Mouse (Mus musculus): ENCODE results near the gene 2210408I21Rik.

Gene 2210408I21Rik

DNA sequence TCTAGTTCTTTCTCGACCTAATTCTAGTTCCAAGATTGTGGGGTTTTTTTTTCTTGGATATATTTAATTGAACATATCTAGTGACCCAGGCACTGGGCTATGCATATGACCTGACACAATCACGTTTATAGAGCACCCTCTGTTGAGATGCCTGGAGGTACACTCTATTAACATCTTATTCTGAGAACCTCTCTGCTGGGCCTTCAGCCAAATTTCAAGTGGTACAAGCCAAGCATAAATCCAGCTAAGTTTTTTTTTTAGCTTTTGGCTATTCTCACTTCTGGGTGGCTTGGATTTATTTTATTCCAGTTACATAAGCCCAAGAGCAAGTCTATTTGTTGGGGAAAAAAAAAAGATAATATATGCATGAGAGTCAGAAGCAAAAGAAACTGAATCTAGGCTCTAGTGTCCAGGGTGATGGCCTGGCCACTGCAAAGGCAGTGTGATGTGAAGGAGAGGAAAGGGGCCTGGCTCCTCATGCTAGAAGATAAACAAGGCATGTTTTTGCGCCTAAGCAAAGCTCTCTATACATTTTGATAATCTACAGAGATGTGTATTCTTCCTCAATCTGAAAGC, 139.9 kb downstream of the 2210408I21Rik start:
- peak; percentile 52 to 74 for DNase-seq (ENCODE audit: low spot score in 2 of 2)

GRCm38 (mm10) chr13:77278659-77279413, 143.5 kb downstream of the 2210408I21Rik start:
- DNase-seq (ENCODE audit: low spot score in 2 of 2), result no peak

DNA sequence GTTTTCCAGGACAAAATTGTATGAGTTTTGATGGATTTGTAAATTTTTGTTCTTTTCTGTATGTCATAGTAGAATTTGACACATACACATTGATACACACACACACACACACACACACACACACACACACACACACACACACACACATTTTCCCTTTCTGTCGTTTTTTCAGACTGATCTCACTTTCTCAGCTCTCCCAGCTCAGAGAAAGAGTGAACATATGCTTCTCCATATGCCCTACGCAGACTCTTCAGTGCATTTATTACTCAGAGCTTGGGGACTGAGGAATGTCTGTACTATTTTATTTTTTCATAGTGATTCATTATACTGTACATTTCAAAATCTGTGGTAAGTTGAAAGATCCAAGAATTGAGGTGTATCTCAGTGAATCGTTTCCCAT, 160.2 kb downstream of the 2210408I21Rik start:
- peak; percentile 30 to 51 for DNase-seq (ENCODE audit: low spot score in 2 of 2)

GRCm38 (mm10) chr13:77324101-77324500, 188.8 kb downstream of the 2210408I21Rik start:
- no peak for DNase-seq (ENCODE audit: low spot score in 2 of 2)

GRCm38 (mm10) chr13:77326174-77326959, 191.0 kb downstream of the 2210408I21Rik start:
- no peak for DNase-seq (ENCODE audit: low spot score in 2 of 2)

- no peak for DNase-seq (ENCODE audit: low spot score in 2 of 2)
Observed at GRCm38 (mm10) chr13:77342097-77342496, 206.8 kb downstream of the 2210408I21Rik start.

GRCm38 (mm10) chr13:77385448-77385970, 250.2 kb downstream of the 2210408I21Rik start:
- DNase-seq (ENCODE audit: low spot score in 2 of 2), result no peak

DNA sequence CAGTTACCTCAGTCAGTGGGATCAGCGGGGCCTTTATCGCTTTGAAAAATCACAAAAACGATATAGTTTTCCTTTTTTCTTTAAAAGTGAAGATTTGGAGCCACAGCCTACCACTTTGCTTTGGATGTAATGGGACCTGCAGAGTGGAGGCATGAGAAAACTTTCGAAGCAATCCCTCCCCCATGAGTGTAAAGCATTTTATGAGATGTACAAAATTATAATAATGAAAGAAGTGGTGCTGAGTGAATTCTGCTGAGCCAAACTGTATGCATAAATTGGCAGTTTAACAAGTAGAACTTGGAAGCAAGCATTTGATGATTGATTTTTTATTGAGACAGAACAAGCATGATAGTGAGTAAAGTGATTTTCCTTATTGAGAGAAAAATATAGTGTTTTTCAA, 250.7 kb downstream of the 2210408I21Rik start:
- no peak for DNase-seq (ENCODE audit: low spot score in 2 of 2)

GRCm38 (mm10) chr13:77388148-77388547, 252.8 kb downstream of the 2210408I21Rik start:
- no peak for DNase-seq (ENCODE audit: low spot score in 2 of 2)

DNA sequence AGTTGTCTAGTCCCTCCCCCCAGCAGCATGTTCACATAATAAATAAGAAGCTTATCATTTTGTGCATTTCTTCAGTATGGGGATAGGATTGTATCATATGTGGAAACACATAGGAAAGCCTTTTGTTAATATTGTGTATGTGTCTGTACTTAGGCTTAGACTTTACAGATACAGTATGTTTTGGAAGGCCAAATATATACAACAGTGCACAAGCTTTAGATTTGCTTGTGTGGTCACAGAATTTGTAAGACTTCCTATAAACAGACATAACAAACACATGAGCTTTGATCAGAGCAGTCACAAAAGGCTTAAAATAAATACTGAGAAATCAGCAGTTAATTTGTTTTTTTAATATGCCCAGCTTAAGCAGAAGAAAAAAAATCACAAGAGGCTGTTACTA, 253.9 kb downstream of the 2210408I21Rik start:
- DNase-seq (ENCODE audit: low spot score in 2 of 2), result no peak

GRCm38 (mm10) chr13:77396374-77396773, 261.0 kb downstream of the 2210408I21Rik start:
- no peak for DNase-seq (ENCODE audit: low spot score in 2 of 2)

DNA sequence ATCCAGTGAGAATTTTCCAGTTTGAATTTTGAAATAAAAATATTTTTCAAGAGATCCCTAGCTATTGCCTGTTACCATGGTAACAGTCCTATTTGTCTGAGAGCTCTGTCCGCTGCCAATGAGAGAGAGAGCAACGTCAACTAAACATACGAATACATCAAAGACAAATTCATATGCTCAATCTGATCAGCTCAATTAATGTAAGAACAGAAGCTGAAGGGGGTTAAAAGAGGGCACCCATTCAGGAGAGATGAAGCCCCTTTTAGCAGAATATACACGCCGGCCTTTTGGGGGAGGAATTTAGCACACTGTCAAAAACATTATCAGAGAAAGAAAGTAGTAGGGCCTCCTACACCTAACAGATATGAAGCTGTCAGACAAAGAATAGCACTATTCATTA, 261.6 kb downstream of the 2210408I21Rik start:
- peak in 1 of 2 experiments; percentile 17 for DNase-seq (ENCODE audit: low spot score in 2 of 2)

GRCm38 (mm10) chr13:77397646-77398045, 262.3 kb downstream of the 2210408I21Rik start:
- DNase-seq (ENCODE audit: low spot score in 2 of 2), result peak in 1 of 2 experiments; percentile 6

GRCm38 (mm10) chr13:77398477-77398876, 263.1 kb downstream of the 2210408I21Rik start:
- DNase-seq (ENCODE audit: low spot score in 2 of 2), result no peak

GRCm38 (mm10) chr13:77400762-77401161, 265.4 kb downstream of the 2210408I21Rik start:
- no peak for DNase-seq (ENCODE audit: low spot score in 2 of 2)

DNA sequence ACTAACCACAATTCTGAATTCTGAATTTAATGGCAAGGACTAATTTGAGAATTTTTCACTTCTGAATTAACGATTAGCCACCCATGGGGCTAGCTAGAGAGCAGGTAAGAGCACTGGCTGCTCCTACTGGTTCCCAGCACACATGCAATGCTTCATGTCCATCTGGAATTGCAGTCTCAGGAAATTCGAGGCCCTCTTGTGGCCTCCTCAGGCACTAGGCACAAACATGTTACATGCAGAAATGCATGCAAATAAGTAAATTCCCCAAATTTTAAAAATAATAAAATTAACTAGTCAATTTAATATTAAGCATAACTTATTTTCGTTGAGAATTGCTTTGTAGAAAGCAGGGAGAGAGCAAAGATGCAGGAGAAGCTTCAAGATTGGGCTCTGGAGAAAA, 273.2 kb downstream of the 2210408I21Rik start:
- no peak for DNase-seq (ENCODE audit: low spot score in 2 of 2)

DNA sequence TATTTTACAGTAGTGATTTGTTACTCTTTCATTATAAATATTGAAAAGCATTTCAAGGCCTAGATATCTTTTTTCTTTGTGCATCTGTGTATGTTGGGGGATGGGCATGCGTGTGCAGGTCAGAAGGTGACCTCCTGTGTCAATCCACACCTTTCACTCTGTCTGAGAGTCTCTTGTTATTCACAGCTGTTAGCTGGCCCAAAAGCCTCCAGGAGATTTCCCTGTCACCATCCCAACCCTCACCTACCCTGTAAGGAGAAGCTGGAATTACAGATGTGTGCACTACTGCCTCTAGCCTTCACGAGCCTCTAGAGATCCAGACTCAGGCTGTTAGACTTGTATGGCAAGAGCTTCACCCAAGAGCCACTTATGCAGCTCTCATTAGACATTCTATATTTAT, 274.5 kb downstream of the 2210408I21Rik start:
- no peak for DNase-seq (ENCODE audit: low spot score in 2 of 2)

DNA sequence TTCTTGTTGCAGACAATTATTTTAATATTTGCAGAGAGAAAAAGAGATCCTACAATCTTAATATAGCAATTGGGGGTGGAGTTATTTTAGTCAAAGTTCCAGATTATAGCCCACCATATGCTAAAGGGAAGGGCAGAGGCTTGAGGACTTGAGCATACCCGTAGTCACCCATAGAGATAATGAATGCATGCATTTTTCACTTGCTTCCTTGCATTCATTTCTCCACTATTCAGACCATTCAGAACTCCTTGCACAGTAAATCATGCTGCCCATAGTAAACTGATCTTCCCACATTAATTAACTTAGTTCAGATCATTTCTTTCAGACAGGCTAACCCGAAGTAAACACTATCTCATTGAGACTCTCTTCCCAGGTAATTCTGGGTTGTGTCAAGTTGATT, 277.5 kb downstream of the 2210408I21Rik start:
- no peak for DNase-seq (ENCODE audit: low spot score in 2 of 2)

DNA sequence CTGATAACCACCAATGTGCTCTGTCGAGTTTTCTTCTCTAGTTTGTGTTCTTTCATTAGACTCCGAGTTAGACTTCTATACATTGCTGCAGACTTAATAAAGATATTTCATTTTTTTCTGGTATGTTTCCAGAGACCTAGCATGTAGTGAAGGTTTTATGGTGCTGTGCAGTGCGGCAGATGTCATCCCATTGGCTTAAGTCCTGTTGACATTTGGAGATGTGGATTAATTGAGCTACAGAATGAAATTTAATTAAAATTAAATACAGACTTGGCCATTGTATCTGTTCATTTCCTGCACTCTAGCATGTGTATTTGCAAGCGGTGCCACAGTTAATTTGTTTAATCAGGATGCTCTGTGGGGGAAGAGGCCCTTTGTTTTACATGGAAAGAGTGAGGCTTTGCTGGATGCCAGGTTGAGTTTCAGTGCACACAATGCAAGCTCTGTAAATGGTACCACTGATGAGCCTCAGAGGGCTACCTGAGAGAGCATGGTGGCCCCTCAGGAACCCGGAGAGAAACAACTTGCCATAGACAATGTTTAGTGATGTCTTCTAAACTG, 314.7 kb downstream of the 2210408I21Rik start:
- DNase-seq (ENCODE audit: low spot score in 2 of 2), result no peak

DNA sequence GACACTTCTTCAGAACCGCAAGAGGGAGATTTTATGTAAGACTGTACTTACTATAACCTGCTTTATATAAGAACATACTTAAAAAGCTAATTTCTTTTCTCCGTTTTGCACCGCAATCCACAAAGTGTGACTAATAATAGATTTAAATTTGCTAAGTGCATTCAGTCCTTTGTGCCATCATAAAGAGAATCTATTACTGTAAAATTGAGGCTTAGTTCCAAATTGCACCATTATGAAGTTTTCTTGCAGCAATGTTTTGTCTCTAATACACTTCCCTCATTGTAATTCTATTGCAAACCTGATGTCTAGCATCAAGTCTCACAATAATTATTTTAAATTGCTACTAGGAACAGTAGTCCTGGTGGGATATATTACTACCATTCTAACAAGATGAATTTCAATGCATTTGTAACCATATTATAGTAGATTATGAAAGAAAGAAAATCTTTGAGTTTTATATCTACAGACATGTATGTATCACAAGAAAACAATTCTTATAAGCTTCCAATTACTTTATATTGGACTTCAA, 334.8 kb downstream of the 2210408I21Rik start:
- peak in 1 of 2 experiments; percentile 9 for DNase-seq (ENCODE audit: low spot score in 2 of 2)

- no peak for DNase-seq (ENCODE audit: low spot score in 2 of 2)
Observed at GRCm38 (mm10) chr13:77476420-77476819, 341.1 kb downstream of the 2210408I21Rik start.

Measured in left cerebral cortex, adult 9 months (tissue).